Mouse (Mus musculus) bone marrow, adult 2 months (tissue): Measurements from ENCODE around the gene Thap4. TPM values are rescaled to one million over a fixed set of nuclear protein-coding genes. Genes with fewer than 3 reads are reported as not detected.

Experiments
- H3K27ac ChIP-seq: fragments of 200-500 bp; 2 replicates; pipeline ENCODE4 v1.5.1; 2012; ENCODE audit warnings: low read depth, mild to moderate bottlenecking, control low read depth, inconsistent platforms, low read length; ENCODE audit not compliant: control insufficient read depth, poor library complexity, insufficient read depth
- H3K4me1 ChIP-seq: fragments of 200-500 bp; 2 replicates; pipeline ENCODE4 v1.6.1; 2011; ENCODE audit warnings: low read length; ENCODE audit not compliant: control insufficient read depth, insufficient read depth
- H3K4me3 ChIP-seq: fragments of 200-500 bp; replicated peaks from 2 replicates; pipeline ENCODE3; 2011; ENCODE audit warnings: mild to moderate bottlenecking, low read depth, low read length, control low read depth; ENCODE audit not compliant: control insufficient read depth
- CTCF ChIP-seq: fragments of 200-500 bp; IDR thresholded peaks from 2 replicates; pipeline ENCODE4 v1.5.1; 2011; ENCODE audit warnings: low read length, control low read depth; ENCODE audit not compliant: control insufficient read depth, insufficient read depth
- POLR2A ChIP-seq: fragments of 200-500 bp; IDR thresholded peaks from 2 replicates; pipeline ENCODE4 v1.6.1; 2011; ENCODE audit warnings: low read depth, mild to moderate bottlenecking, control low read depth, low read length, borderline replicate concordance; ENCODE audit not compliant: control insufficient read depth
- WGBS: fragments of 180-500 bp; shearing (Covaris S2); methylation state at CpG from one replicate; pipeline ENCODE4 v1.1.7; 2018; 5-methylcytosine and 5-hydroxymethylcytosine counted together
- polyA plus RNA-seq: library from polyadenylated mRNA; stranded (reverse); fragments of >200 nt; gene quantifications from 2 replicates; pipeline ENCODE4 v1.2.4, GENCODE M21; 2011; ENCODE audit warnings: low replicate concordance; ENCODE audit not compliant: missing spikeins, insufficient read depth, insufficient read length

Thap4 gene
- polyA plus RNA-seq, 1 experiment: 13.0 TPM

DNA sequence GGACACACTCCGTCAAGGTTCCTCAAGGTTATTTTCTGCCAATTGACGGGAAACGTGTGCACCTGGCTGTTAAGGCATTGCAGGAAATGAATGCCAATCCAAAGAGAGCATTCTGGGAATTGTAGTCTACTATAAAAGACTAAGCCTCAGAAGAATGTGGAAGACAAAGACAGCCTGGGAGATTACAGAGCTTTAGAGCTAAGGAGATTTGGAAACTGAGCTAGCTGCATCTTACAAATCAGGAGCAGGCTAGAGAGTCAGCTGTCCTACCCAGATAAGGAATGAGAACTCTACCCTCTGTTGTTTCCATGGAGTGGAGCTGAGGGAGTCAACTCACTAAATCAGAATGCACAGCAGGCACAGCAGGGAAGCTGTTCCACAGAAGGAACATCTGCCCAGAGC, 22.8 kb downstream of the Thap4 start:
- Histone ChIP-seq H3K27ac (no peak overlapping the region), H3K4me1 (no peaks in the 10 kb centered on the region), H3K4me3 (no peak overlapping the region)
- 81% methylated on average over 3 of the region's 3 CpGs for WGBS
- TF ChIP-seq CTCF: no peak
- TF ChIP-seq POLR2A: no peak

DNA sequence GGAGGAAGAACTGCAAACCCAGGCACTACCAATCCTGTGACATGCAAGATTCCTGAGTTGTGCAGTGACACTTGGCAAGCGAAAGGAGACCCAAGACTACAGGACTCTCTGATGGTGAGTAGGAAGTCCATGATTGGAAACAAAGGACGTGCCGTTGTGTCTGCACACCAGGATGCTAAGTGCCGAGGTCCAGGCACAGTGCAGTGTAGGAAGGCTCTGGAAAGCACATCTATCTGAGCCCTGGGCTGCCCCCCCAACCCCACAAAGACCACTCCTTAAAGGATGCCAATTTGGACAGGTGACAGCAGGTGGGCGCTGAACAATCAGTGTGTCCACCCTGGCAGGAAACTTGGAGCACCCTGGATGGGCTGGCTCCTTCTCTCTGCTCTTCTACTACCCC, 23.6 kb downstream of the Thap4 start:
- TF ChIP-seq POLR2A (no peak), CTCF (no peak)
- H3K4me3 ChIP-seq: no peak overlapping the region
- WGBS: 89% methylated on average over 5 of the region's 5 CpGs
- H3K27ac ChIP-seq: no peak overlapping the region
- H3K4me1 ChIP-seq: no peaks in the 10 kb centered on the region

DNA sequence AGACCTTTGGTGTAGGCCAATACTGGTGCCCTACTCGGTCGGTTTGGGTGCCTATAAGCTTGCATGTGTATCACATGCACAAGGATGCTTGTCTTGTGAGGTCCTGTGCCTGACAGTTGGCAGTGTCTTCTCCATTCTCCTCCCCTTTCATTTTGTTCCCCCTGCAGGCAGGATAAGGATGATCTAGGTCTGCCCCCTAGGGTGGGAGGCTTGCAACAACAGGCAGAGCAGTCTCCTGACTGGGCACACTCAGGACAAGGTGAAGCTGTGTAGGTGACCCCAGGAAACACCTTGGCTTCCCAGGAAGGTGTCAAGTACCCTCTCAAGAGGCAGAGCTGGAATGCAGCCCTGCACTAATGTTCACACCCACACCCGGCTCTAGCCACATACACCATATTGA, 27.7 kb downstream of the Thap4 start:
- no peak for TF ChIP-seq POLR2A
- peak; percentile 78 for TF ChIP-seq CTCF
- H3K27ac ChIP-seq: no peak overlapping the region
- H3K4me3 ChIP-seq: no peak overlapping the region
- 52% methylated on average over 3 of the region's 3 CpGs for WGBS
- no peaks in the 10 kb centered on the region for H3K4me1 ChIP-seq

GRCm38 (mm10) chr1:93726116-93726515, 28.5 kb downstream of the Thap4 start:
- no peak overlapping the region for H3K4me3 ChIP-seq
- TF ChIP-seq CTCF (no peak), POLR2A (no peak)
- H3K4me1 ChIP-seq: no peaks in the 10 kb centered on the region
- WGBS: 84% methylated on average over 3 of the region's 3 CpGs
- H3K27ac ChIP-seq: no peak overlapping the region

- TF ChIP-seq CTCF (no peak), POLR2A (no peak)
- Histone ChIP-seq H3K4me1 (no peaks in the 10 kb centered on the region), H3K27ac (no peak overlapping the region), H3K4me3 (no peak overlapping the region)
- WGBS: 85% methylated on average over 5 of the region's 5 CpGs
These were observed 29.0 kb downstream of the Thap4 start for GRCm38 (mm10) chr1:93725665-93726064.

- H3K27ac ChIP-seq: no peak overlapping the region
- TF ChIP-seq POLR2A (no peak), CTCF (no peak)
- 81% methylated on average over 3 of the region's 3 CpGs for WGBS
- H3K4me3 ChIP-seq: no peak overlapping the region
- H3K4me1 ChIP-seq: no peaks in the 10 kb centered on the region
These were observed 30.0 kb downstream of the Thap4 start for GRCm38 (mm10) chr1:93724623-93725022.

DNA sequence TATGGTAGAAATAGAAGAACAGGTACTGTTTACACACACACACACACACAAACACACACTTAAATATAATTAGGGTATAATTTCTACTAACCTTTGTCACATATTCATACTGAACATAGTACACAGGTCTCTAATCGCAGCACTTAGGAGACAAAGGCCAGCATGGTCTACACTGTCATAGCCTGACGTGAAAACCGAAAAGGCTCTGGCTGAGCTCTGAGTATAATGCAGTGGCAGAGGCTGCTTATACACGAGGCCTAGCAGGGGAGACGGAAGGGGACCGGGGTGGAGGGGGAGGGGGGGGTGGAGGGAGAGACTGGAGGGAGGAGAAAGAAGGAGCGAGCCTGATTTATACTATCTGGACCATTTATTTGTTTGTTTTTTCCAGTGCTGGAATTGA, 33.1 kb downstream of the Thap4 start:
- H3K4me1 ChIP-seq: no peaks in the 10 kb centered on the region
- no peak for TF ChIP-seq POLR2A
- TF ChIP-seq CTCF: no peak

GRCm38 (mm10) chr1:93716166-93716565, 38.5 kb downstream of the Thap4 start:
- no peak for TF ChIP-seq CTCF
- TF ChIP-seq POLR2A: no peak
- 76% methylated on average over 2 of the region's 2 CpGs for WGBS
- Histone ChIP-seq H3K4me3 (no peak overlapping the region), H3K27ac (no peak overlapping the region), H3K4me1 (no peaks in the 10 kb centered on the region)

More for the DNA sequence above, 33.1 kb downstream of the Thap4 start:
- Histone ChIP-seq H3K27ac (no peak overlapping the region), H3K4me3 (no peak overlapping the region)
- WGBS: 93% methylated on average over 7 of the region's 7 CpGs

DNA sequence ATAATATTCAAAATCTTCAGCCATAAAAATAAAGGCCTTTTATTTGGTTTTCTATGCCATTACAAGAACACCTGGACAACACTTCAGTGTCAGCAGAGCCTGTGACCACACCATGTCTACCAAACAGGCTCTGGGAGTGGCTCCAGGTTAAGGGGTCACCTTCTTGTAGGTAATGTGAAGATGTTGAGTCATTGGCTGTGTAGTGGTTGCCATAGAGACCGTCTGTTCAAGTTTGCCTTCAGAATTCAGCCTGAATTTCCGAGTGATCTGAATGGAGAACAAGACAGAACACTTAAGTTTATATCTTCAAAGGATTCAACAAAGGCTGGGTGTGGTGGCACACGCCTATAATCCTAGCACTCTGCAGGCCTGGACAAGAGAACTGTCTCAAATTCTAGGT, 49.3 kb downstream of the Thap4 start:
- H3K4me1 ChIP-seq: no peaks in the 10 kb centered on the region
- TF ChIP-seq POLR2A (no peak), CTCF (no peak)
- WGBS: 71% methylated on average over 3 of the region's 3 CpGs
- no peak overlapping the region for H3K27ac ChIP-seq
- no peak overlapping the region for H3K4me3 ChIP-seq
